Mouse (Mus musculus) kidney, embryonic 14.5 days (tissue): ENCODE measurements at regions not wholly inside any gene's neighbourhood (a gene's known extent, or its start where the extent isn't known, plus 50 kb on each side); places are given as distances from the start of the nearest gene placed in this dataset.

Experiments used
- ATAC-seq: fragments of 200-750 bp; cut with Nextera tagmentation; 2 replicates; pipeline ENCODE4 v1.8.0; 2017; ENCODE audit warnings: moderate number of reproducible peaks, mild to moderate bottlenecking, moderate TSS enrichment, moderate library complexity; ENCODE audit not compliant: low FRiP score, low TSS enrichment
- H3K27ac ChIP-seq: fragments of 300-500 bp; sonication (generic); 2 replicates; pipeline ENCODE4 v1.5.1; 2014; ENCODE audit warnings: low read depth, mild to moderate bottlenecking, low read length, moderate library complexity, mixed read lengths
- H3K27me3 ChIP-seq: fragments of 300-500 bp; sonication (generic); 2 replicates; pipeline ENCODE4 v1.6.1; 2014; ENCODE audit warnings: mild to moderate bottlenecking, low read length; ENCODE audit not compliant: control insufficient read depth, insufficient read depth
- H3K36me3 ChIP-seq: fragments of 300-500 bp; sonication (generic); 2 replicates; pipeline ENCODE4 v1.6.1; 2014; ENCODE audit warnings: low read length, mixed read lengths; ENCODE audit not compliant: control insufficient read depth, insufficient read depth
- H3K4me1 ChIP-seq: fragments of 300-500 bp; sonication (generic); 2 replicates; pipeline ENCODE4 v1.6.1; 2014; ENCODE audit warnings: low read length, mixed read lengths; ENCODE audit not compliant: control insufficient read depth, insufficient read depth
- H3K4me2 ChIP-seq: fragments of 300-500 bp; sonication (generic); replicated peaks from 2 replicates; pipeline ENCODE4 v1.6.1; 2014; ENCODE audit warnings: low read depth, mild to moderate bottlenecking, low read length
- H3K4me3 ChIP-seq: fragments of 300-500 bp; sonication (generic); 2 replicates; pipeline ENCODE4 v1.5.1; 2014; ENCODE audit warnings: mild to moderate bottlenecking, low read length
- H3K9ac ChIP-seq: fragments of 300-500 bp; sonication (generic); 2 replicates; pipeline ENCODE4 v1.6.1; 2014; ENCODE audit warnings: low read depth, mild to moderate bottlenecking, low read length, moderate library complexity
- H3K9me3 ChIP-seq: fragments of 300-500 bp; sonication (generic); 2 replicates; pipeline ENCODE4 v1.6.1; 2016; ENCODE audit warnings: low read length; ENCODE audit not compliant: control insufficient read depth
- WGBS: fragments of 180-500 bp; shearing (Covaris S2); extraction: QIAGEN DNeasy Blood & Tissue Kit; methylation state at CpG from one replicate; pipeline ENCODE4 v1.1.7; 2014; 5-methylcytosine and 5-hydroxymethylcytosine counted together

DNA sequence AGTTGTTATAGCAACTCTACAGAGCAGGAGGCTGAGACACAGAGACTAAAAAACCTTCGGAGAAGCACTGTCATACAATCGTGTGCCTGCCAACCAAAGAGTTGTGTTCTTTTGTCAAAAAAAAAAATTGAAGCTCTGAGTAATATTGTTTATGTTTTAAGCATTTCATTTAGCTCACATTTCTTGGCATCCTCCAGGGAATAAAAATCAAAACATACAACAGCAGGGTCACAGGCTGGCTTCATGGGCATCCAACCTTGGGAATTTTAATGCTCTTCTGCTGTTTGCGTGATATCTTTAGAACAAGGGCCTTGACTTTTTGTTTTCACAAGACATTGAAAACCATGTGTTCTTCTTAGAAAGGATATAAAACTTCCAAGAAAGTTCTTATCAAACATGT, 152.9 kb upstream of the Cxcl12 start:
- Histone ChIP-seq H3K4me1 (no peaks in the 10 kb centered on the region), H3K9ac (no peak overlapping the region), H3K36me3 (no peaks in the 10 kb centered on the region), H3K9me3 (no peaks in the 10 kb centered on the region), H3K4me2 (no peak overlapping the region), H3K27ac (no peak overlapping the region), H3K4me3 (no peak overlapping the region), H3K27me3 (no peaks in the 10 kb centered on the region)
- no peak for ATAC-seq
- WGBS: 74% methylated on average over 3 of the region's 3 CpGs

DNA sequence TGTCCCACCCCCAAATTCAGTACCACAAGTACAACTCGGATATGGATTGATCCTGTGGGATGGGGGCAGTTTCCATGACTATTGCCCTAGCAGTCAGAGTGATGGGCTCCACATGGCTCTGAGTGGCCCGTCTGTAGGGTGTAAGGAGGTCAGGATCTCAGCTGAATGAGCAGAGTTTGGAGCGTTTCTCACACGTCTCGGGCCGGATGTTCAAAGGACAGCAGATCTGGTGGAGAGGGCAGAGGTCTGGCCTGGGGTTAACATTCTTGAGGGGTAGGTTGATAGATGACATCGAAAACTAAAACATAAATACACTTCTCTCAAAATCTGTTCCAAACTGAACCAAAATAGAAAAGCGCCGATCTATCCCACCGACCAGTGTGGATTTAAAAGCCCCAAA, 146.5 kb upstream of the Cxcl12 start:
- H3K4me3 ChIP-seq: no peak overlapping the region
- H3K36me3 ChIP-seq: no peaks in the 10 kb centered on the region
- H3K27me3 ChIP-seq: no peaks in the 10 kb centered on the region
- no peak overlapping the region for H3K27ac ChIP-seq
- WGBS: 33% methylated on average over 10 of the region's 10 CpGs
- H3K4me2 ChIP-seq: no peak overlapping the region
- no peaks in the 10 kb centered on the region for H3K9me3 ChIP-seq
- H3K4me1 ChIP-seq: no peaks in the 10 kb centered on the region
- H3K9ac ChIP-seq: no peak overlapping the region
- no peak for ATAC-seq

GRCm38 (mm10) chr6:117032042-117032746, 136.1 kb upstream of the Cxcl12 start:
- Histone ChIP-seq H3K4me3 (no peak overlapping the region), H3K4me2 (no peak overlapping the region), H3K36me3 (no peaks in the 10 kb centered on the region), H3K27ac (no peak overlapping the region), H3K4me1 (no peaks in the 10 kb centered on the region), H3K9me3 (no peaks in the 10 kb centered on the region), H3K27me3 (no peaks in the 10 kb centered on the region; the same call in 1 of the 2 replicates), H3K9ac (no peak overlapping the region)
- ATAC-seq: no peak
- WGBS: 50% methylated on average over 8 of the region's 8 CpGs

DNA sequence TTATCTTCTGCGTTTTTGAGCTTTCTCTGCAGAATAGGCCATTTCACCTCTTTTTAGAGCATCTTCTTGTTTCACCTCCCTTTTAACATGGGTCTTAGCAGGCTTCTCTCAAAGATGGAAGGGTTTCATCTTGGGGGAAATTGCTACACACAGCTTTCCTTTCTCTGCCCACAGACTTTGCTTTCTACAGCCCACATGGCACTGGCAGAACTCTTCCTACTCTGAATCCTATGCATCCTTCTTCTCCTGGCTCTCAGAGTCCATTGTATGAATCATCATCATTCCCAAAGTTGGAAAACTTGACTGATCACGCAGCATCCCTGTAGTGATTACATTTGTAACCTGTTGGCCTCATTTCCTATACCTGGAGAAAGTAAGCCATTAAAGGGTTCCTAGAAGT, 124.6 kb upstream of the Cxcl12 start:
- H3K9ac ChIP-seq: no peak overlapping the region
- no peaks in the 10 kb centered on the region for H3K9me3 ChIP-seq
- H3K36me3 ChIP-seq: no peaks in the 10 kb centered on the region
- peaks cover under 1% of the 10 kb centered on the region; the same call in 1 of the 2 replicates for H3K27me3 ChIP-seq
- no peaks in the 10 kb centered on the region for H3K4me1 ChIP-seq
- H3K27ac ChIP-seq: no peak overlapping the region
- H3K4me3 ChIP-seq: no peak overlapping the region
- ATAC-seq: no peak
- 82% methylated on average over 2 of the region's 2 CpGs for WGBS
- no peak overlapping the region for H3K4me2 ChIP-seq

GRCm38 (mm10) chr6:117049459-117050010, 118.8 kb upstream of the Cxcl12 start:
- Histone ChIP-seq H3K27ac (no peak overlapping the region), H3K4me1 (no peaks in the 10 kb centered on the region), H3K4me3 (no peak overlapping the region), H3K36me3 (no peaks in the 10 kb centered on the region), H3K9ac (no peak overlapping the region), H3K4me2 (no peak overlapping the region), H3K27me3 (peaks cover 12% of the 10 kb centered on the region), H3K9me3 (no peaks in the 10 kb centered on the region)
- 18% methylated on average over 14 of the region's 14 CpGs for WGBS
- no peak for ATAC-seq

GRCm38 (mm10) chr6:117060688-117061087, 107.6 kb upstream of the Cxcl12 start:
- Histone ChIP-seq H3K27ac (no peak overlapping the region), H3K9me3 (no peaks in the 10 kb centered on the region), H3K4me2 (no peak overlapping the region), H3K9ac (no peak overlapping the region), H3K36me3 (no peaks in the 10 kb centered on the region), H3K4me3 (no peak overlapping the region), H3K27me3 (no peaks in the 10 kb centered on the region), H3K4me1 (no peaks in the 10 kb centered on the region)
- no peak for ATAC-seq
- WGBS: 92% methylated on average over 3 of the region's 3 CpGs

DNA sequence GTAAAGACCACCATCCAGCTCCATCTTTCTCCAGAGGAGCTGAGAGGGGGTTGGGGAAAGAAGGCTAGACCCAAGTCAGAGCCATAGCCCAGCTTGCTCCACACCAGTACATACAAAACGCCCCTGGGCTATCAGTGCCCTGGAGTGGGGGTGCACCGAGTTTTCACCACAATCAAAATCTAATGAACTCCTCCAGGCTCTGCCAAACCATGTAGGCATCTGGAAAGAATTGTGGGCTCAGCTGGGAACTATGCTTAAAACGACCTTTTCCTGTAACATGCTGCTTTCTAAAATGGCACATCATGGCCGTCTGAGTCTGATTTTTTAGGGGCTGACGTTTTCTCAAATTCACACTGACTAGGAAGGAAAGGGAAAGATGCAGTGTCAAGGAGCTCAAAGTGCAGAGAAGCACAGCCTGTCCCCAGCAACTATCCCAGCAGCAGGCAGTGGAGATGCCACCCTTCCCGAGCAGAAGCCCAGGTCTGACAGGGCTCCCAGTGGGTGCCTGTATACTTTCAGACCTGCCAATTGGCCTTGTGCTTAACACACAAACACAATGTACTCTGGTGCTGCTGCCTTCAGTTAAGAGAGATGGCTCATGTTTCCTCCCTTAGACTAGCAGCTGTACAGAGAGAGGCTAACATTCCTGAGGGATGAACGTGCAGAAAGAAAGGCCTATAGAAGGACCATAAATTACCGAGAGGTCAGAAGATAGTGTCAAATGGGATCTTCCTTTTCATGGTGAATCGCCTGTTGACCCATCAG, 100.6 kb upstream of the Cxcl12 start:
- Histone ChIP-seq H3K9ac (no peak overlapping the region), H3K9me3 (no peaks in the 10 kb centered on the region), H3K36me3 (no peaks in the 10 kb centered on the region), H3K4me2 (no peak overlapping the region), H3K4me3 (no peak overlapping the region), H3K4me1 (0 out of 2 replicates have a peak, but pooled peaks cover 3% of the 10 kb centered on the region), H3K27me3 (no peaks in the 10 kb centered on the region), H3K27ac (no peak overlapping the region)
- 60% methylated on average over 9 of the region's 9 CpGs for WGBS
- no peak for ATAC-seq

DNA sequence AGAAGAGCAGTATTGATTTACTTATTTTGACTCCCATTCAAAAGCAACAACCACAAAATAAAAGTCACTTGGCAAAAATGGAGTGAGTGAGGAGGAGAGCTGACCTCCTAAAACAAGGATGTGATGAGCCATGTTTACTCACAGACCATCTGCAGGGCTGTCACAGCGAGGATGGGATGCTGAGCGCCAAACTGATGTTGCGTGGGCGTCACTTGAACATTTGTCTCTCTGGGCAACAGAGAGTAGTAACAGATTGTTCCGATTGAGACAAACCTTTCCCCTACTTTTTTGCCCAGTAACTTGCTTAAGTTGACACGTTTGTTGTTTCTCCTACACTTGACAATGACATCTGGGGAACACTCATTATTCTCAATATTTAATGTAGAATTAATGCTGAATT, 97.0 kb upstream of the Cxcl12 start:
- no peak overlapping the region for H3K4me2 ChIP-seq
- no peak overlapping the region for H3K4me3 ChIP-seq
- H3K27ac ChIP-seq: no peak overlapping the region
- no peak overlapping the region for H3K9ac ChIP-seq
- no peaks in the 10 kb centered on the region for H3K27me3 ChIP-seq
- no peaks in the 10 kb centered on the region for H3K9me3 ChIP-seq
- WGBS: 46% methylated on average over 6 of the region's 6 CpGs
- H3K4me1 ChIP-seq: 0 out of 2 replicates have a peak, but pooled peaks cover 3% of the 10 kb centered on the region
- no peaks in the 10 kb centered on the region for H3K36me3 ChIP-seq
- no peak for ATAC-seq

GRCm38 (mm10) chr6:117071857-117072256, 96.5 kb upstream of the Cxcl12 start:
- H3K4me1 ChIP-seq: 0 out of 2 replicates have a peak, but pooled peaks cover 3% of the 10 kb centered on the region
- 52% methylated on average over 8 of the region's 8 CpGs for WGBS
- H3K27me3 ChIP-seq: no peaks in the 10 kb centered on the region
- no peak overlapping the region for H3K4me3 ChIP-seq
- H3K9me3 ChIP-seq: no peaks in the 10 kb centered on the region
- ATAC-seq: no peak
- no peak overlapping the region for H3K9ac ChIP-seq
- no peaks in the 10 kb centered on the region for H3K36me3 ChIP-seq
- H3K4me2 ChIP-seq: no peak overlapping the region
- no peak overlapping the region for H3K27ac ChIP-seq
